Mouse (Mus musculus) common myeloid progenitor, adult 5-6 weeks (primary cell): ENCODE results near the gene 2010315B03Rik. TPM values are rescaled to one million over a fixed set of nuclear protein-coding genes. Genes with fewer than 3 reads are reported as not detected.

Experiments
- total RNA-seq: library from RNA; stranded (forward); fragments of 200-1000, 187-1606 nt; gene quantifications from 2 replicates; pipeline ENCODE4 v1.2.3, GENCODE M21; 2017

2010315B03Rik gene
- total RNA-seq, 1 experiment from 2014 or later, result 24.8 TPM

Other genes starting within 250 kb of the 2010315B03Rik start
- 47.1 and 48.6 TPM in 2 replicates for gene Ccr2, start 210.7 kb downstream of the 2010315B03Rik start, total RNA-seq
- gene Ccr5, start 191.2 kb downstream of the 2010315B03Rik start, total RNA-seq, result 0.37 and 0.53 TPM in 2 replicates
- gene Ppp2r3d, start 164.2 kb upstream of the 2010315B03Rik start, total RNA-seq, result 11.1 and 23.5 TPM in 2 replicates
- gene Gm21836, start 181.1 kb upstream of the 2010315B03Rik start, total RNA-seq, result not detected in 2 replicates